Mouse (Mus musculus) liver, postnatal 0 days (tissue): ENCODE data around the gene 7530416G11Rik.

Experiments used
- CTCF ChIP-seq: sonication (generic); IDR thresholded peaks from 2 replicates; pipeline ENCODE4 v1.5.1; 2016; ENCODE audit warnings: antibody characterized with exemption, low read depth
- EP300 ChIP-seq: IDR thresholded peaks from 2 replicates; pipeline ENCODE4 v1.6.1; 2016; ENCODE audit warnings: antibody characterized with exemption, low read depth, mild to moderate bottlenecking

DNA sequence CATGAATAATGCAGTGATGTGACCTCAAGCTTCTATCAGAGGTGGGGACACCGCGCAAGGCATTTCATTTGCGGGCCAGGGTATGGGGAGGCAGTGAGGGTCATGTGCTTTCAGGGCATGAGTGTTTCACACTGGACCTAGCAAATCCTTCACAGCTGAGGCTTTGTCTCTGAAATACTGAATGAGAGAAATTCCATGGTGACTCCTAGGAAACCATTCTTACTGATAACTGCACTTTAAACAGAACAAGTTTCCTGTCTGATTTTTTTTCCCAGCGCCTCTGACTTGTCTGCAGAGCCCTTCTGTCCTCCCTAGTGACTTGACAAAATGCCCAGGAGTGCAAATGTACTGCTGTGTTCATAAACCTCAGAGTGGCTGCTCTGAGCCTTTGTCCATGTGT lies 41.5 kb downstream of the 7530416G11Rik start:
- TF ChIP-seq CTCF (no peak), EP300 (no peak)
